Mouse (Mus musculus) G1E (cell line): ENCODE data around the gene Arrdc3.

Source experiments
- CTCF ChIP-seq: IDR thresholded peaks from 2 replicates; pipeline ENCODE4 v1.5.1; 2012; ENCODE audit warnings: low read depth, low read length, inconsistent platforms, mixed read lengths
- GATA2 ChIP-seq: IDR thresholded peaks from 2 replicates; pipeline ENCODE4 v1.6.1; 2012; ENCODE audit warnings: low read depth, low read length, inconsistent platforms, borderline replicate concordance

GRCm38 (mm10) chr13:80887842-80888241, 4.7 kb downstream of the Arrdc3 start:
- TF ChIP-seq CTCF (no peak), GATA2 (no peak)
